Mouse (Mus musculus): ENCODE data around the gene Ccdc177. TPM values are rescaled to one million over a fixed set of nuclear protein-coding genes. Genes with fewer than 3 reads are reported as not detected.

The Ccdc177 gene
- 0.04 and 0.06 TPM in 2 replicates for polyA plus RNA-seq (2016; fragmentation: Nextera tagmentation; extraction: Ambion mirVana)

- no peaks in the 10 kb centered on the region for H3K36me3 ChIP-seq
- H3K4me1 ChIP-seq = peaks cover 35% of the 10 kb centered on the region
- no peaks in the 10 kb centered on the region for H3K9me3 ChIP-seq (replicated peaks)
- H3K27me3 ChIP-seq (ENCODE audit: low read depth, poor library complexity, severe bottlenecking) = peaks cover 68% of the 10 kb centered on the region
- DNase-seq (ENCODE audit: low spot score) = peak; percentile 87
- peak within 1 kb of the TSS; percentile 77 for H3K27ac ChIP-seq
- H3K4me3 ChIP-seq = peak within 1 kb of the TSS; percentile 72
- WGBS = under 1% methylated on average over 24 of the region's 24 CpGs
Measured at GRCm38 (mm10) chr12:80760396-80760801, at the start of gene Ccdc177. Gene Ccdc177, minus strand, starts transcription at chr12:80760687.

GRCm38 (mm10) chr12:80810005-80810404 lies 49.5 kb upstream of the Ccdc177 start:
- H3K27ac ChIP-seq = no peak overlapping the region
- 82% methylated on average over 2 of the region's 2 CpGs for WGBS
- peaks cover 22% of the 10 kb centered on the region for H3K4me1 ChIP-seq
- H3K36me3 ChIP-seq = no peaks in the 10 kb centered on the region
- H3K9me3 ChIP-seq (replicated peaks) = no peaks in the 10 kb centered on the region
- no peak for DNase-seq (ENCODE audit: low spot score)
- H3K27me3 ChIP-seq (ENCODE audit: low read depth, poor library complexity, severe bottlenecking) = no peaks in the 10 kb centered on the region
- H3K4me3 ChIP-seq = no peak overlapping the region

GRCm38 (mm10) chr12:80807451-80808085 lies 47.1 kb upstream of the Ccdc177 start:
- Histone ChIP-seq H3K4me3 (no peak overlapping the region), H3K4me1 (peaks cover 21% of the 10 kb centered on the region), H3K27me3 (ENCODE audit: low read depth, poor library complexity, severe bottlenecking) (no peaks in the 10 kb centered on the region), H3K27ac (no peak overlapping the region), H3K36me3 (no peaks in the 10 kb centered on the region), H3K9me3 (replicated peaks) (no peaks in the 10 kb centered on the region)
- 13% methylated on average over 2 of the region's 2 CpGs for WGBS
- DNase-seq (ENCODE audit: low spot score) = no peak

GRCm38 (mm10) chr12:80804861-80805428 lies 44.5 kb upstream of the Ccdc177 start:
- Histone ChIP-seq H3K27me3 (ENCODE audit: low read depth, poor library complexity, severe bottlenecking) (no peaks in the 10 kb centered on the region), H3K4me3 (no peak overlapping the region), H3K36me3 (no peaks in the 10 kb centered on the region), H3K9me3 (replicated peaks) (no peaks in the 10 kb centered on the region), H3K4me1 (peaks cover 20% of the 10 kb centered on the region), H3K27ac (no peak overlapping the region)
- WGBS = 89% methylated on average over 6 of the region's 6 CpGs
- DNase-seq (ENCODE audit: low spot score) = no peak

- no peak overlapping the region for H3K27ac ChIP-seq
Measured at GRCm38 (mm10) chr12:80803924-80804323, 43.4 kb upstream of the Ccdc177 start.

GRCm38 (mm10) chr12:80801443-80801842 lies 41.0 kb upstream of the Ccdc177 start:
- Histone ChIP-seq H3K36me3 (no peaks in the 10 kb centered on the region), H3K27me3 (ENCODE audit: low read depth, poor library complexity, severe bottlenecking) (no peaks in the 10 kb centered on the region), H3K4me1 (no peaks in the 10 kb centered on the region), H3K4me3 (no peak overlapping the region), H3K27ac (no peak overlapping the region), H3K9me3 (replicated peaks) (no peaks in the 10 kb centered on the region)
- no peak for DNase-seq (ENCODE audit: low spot score)
- WGBS = 94% methylated on average over 1 of the region's 1 CpGs

More at GRCm38 (mm10) chr12:80803924-80804323, 43.4 kb upstream of the Ccdc177 start:
- no peaks in the 10 kb centered on the region for H3K27me3 ChIP-seq (ENCODE audit: low read depth, poor library complexity, severe bottlenecking)
- 77% methylated on average over 3 of the region's 3 CpGs for WGBS
- H3K4me1 ChIP-seq = peaks cover 13% of the 10 kb centered on the region
- H3K4me3 ChIP-seq = no peak overlapping the region
- no peaks in the 10 kb centered on the region for H3K36me3 ChIP-seq
- H3K9me3 ChIP-seq (replicated peaks) = no peaks in the 10 kb centered on the region
- DNase-seq (ENCODE audit: low spot score) = no peak

GRCm38 (mm10) chr12:80800156-80800555 lies 39.7 kb upstream of the Ccdc177 start:
- Histone ChIP-seq H3K27ac (no peak overlapping the region), H3K9me3 (replicated peaks) (no peaks in the 10 kb centered on the region), H3K27me3 (ENCODE audit: low read depth, poor library complexity, severe bottlenecking) (no peaks in the 10 kb centered on the region), H3K36me3 (no peaks in the 10 kb centered on the region), H3K4me3 (no peak overlapping the region), H3K4me1 (no peaks in the 10 kb centered on the region)
- WGBS = over 99% methylated on average over 3 of the region's 3 CpGs
- no peak for DNase-seq (ENCODE audit: low spot score)

- no peak overlapping the region for H3K27ac ChIP-seq
- H3K27me3 ChIP-seq (ENCODE audit: low read depth, poor library complexity, severe bottlenecking) = no peaks in the 10 kb centered on the region
- no peak overlapping the region for H3K4me3 ChIP-seq
- no peaks in the 10 kb centered on the region for H3K9me3 ChIP-seq (replicated peaks)
- H3K36me3 ChIP-seq = 0 out of 2 replicates have a peak, but pooled peaks cover 8% of the 10 kb centered on the region
- H3K4me1 ChIP-seq = no peaks in the 10 kb centered on the region
- DNase-seq (ENCODE audit: low spot score) = no peak
Measured at GRCm38 (mm10) chr12:80798271-80798670, 37.8 kb upstream of the Ccdc177 start.

- H3K4me1 ChIP-seq = peaks cover 11% of the 10 kb centered on the region; the same call in 1 of the 2 replicates
- no peak overlapping the region for H3K27ac ChIP-seq
- no peaks in the 10 kb centered on the region for H3K27me3 ChIP-seq (ENCODE audit: low read depth, poor library complexity, severe bottlenecking)
- H3K9me3 ChIP-seq (replicated peaks) = no peaks in the 10 kb centered on the region
- H3K36me3 ChIP-seq = 0 out of 2 replicates have a peak, but pooled peaks cover 8% of the 10 kb centered on the region
- no peak for DNase-seq (ENCODE audit: low spot score)
- WGBS = 72% methylated on average over 2 of the region's 2 CpGs
- H3K4me3 ChIP-seq = no peak overlapping the region
Measured at GRCm38 (mm10) chr12:80794935-80795785, 34.7 kb upstream of the Ccdc177 start.

GRCm38 (mm10) chr12:80794522-80794921 lies 34.0 kb upstream of the Ccdc177 start:
- DNase-seq (ENCODE audit: low spot score) = no peak
- H3K27ac ChIP-seq = no peak overlapping the region
- no peaks in the 10 kb centered on the region for H3K27me3 ChIP-seq (ENCODE audit: low read depth, poor library complexity, severe bottlenecking)
- H3K4me3 ChIP-seq = no peak overlapping the region
- H3K9me3 ChIP-seq (replicated peaks) = no peaks in the 10 kb centered on the region
- 90% methylated on average over 4 of the region's 4 CpGs for WGBS
- H3K4me1 ChIP-seq = peaks cover 16% of the 10 kb centered on the region
- H3K36me3 ChIP-seq = 0 out of 2 replicates have a peak, but pooled peaks cover 8% of the 10 kb centered on the region

GRCm38 (mm10) chr12:80793535-80793934 lies 33.0 kb upstream of the Ccdc177 start:
- Histone ChIP-seq H3K4me1 (peaks cover 16% of the 10 kb centered on the region), H3K4me3 (no peak overlapping the region), H3K36me3 (0 out of 2 replicates have a peak, but pooled peaks cover 8% of the 10 kb centered on the region), H3K27ac (no peak overlapping the region), H3K9me3 (replicated peaks) (no peaks in the 10 kb centered on the region), H3K27me3 (ENCODE audit: low read depth, poor library complexity, severe bottlenecking) (no peaks in the 10 kb centered on the region; the same call in 1 of the 2 replicates)
- WGBS = 88% methylated on average over 1 of the region's 1 CpGs
- DNase-seq (ENCODE audit: low spot score) = no peak

- Histone ChIP-seq H3K9me3 (replicated peaks) (no peaks in the 10 kb centered on the region), H3K4me3 (no peak overlapping the region), H3K36me3 (0 out of 2 replicates have a peak, but pooled peaks cover 8% of the 10 kb centered on the region), H3K27ac (no peak overlapping the region), H3K4me1 (peaks cover 16% of the 10 kb centered on the region), H3K27me3 (ENCODE audit: low read depth, poor library complexity, severe bottlenecking) (peaks cover 5% of the 10 kb centered on the region; the same call in 1 of the 2 replicates)
- no peak for DNase-seq (ENCODE audit: low spot score)
- WGBS = 90% methylated on average over 5 of the region's 5 CpGs
Measured at GRCm38 (mm10) chr12:80792867-80793266, 32.4 kb upstream of the Ccdc177 start.

Measured in limb, embryonic 10.5 days (tissue).